Mouse (Mus musculus) urinary bladder, postnatal 4 days (tissue): ENCODE measurements around the gene 9130204L05Rik.

ENCODE experiments used
- DNase-seq, 2 experiments: peaks; one replicate each; pipeline ENCODE4 v3.0.0; 2021 to 2022; ENCODE audit warnings: low spot score in 2 of 2

The 9130204L05Rik gene

DNA sequence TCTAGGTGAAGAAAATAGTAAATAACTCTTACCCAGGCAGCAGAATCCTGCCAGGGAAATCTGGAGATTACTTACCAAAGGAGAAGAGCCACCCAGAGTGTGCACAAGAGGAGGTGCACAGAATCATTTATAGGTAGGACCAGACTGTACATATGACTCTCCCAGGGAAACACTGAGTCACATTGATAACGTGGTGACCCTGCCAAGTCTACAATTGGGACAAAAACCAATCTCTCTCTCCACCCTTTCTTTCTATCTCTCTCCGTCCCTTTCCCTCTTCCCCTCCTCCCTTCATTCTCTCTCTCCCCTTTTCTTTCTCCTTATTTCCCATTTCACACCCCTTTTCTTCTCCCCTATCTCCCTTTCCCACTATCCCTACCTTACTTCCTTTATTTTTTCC lies at the start of gene 9130204L05Rik:
9130204L05Rik (minus strand) TSS at position 101 of the 400 bp plus-strand sequence.
- DNase-seq = no peak

- no peak for DNase-seq
Observed at GRCm38 (mm10) chr3:91108696-91109095, 18.1 kb upstream of the 9130204L05Rik start.

- no peak for DNase-seq
Observed at GRCm38 (mm10) chr3:91059211-91059610, 31.4 kb downstream of the 9130204L05Rik start.

- DNase-seq = no peak
Observed at GRCm38 (mm10) chr3:91052654-91053053, 37.9 kb downstream of the 9130204L05Rik start.
